Mouse (Mus musculus) yolk sac, embryonic 10.5 days (tissue): ENCODE data around the gene Golt1b.
"Not testable (repeated sequence)": the region's sequence is repeated elsewhere in the genome, so short reads cannot be mapped to it uniquely, and the experiment has no call there.

Experiments used
- DNase-seq: peaks from one replicate; pipeline ENCODE4 v3.0.0-alpha.2; 2017; ENCODE audit warnings: low spot score

The Golt1b gene

GRCm38 (mm10) chr6:142387011-142387754 lies at the start of gene Golt1b, which contains the start of gene Recql:
Gene Golt1b, plus strand, starts transcription at chr6:142387221.
Gene Recql, minus strand, starts transcription at chr6:142387087.
- DNase-seq: peak; percentile 96

- DNase-seq: no peak
Observed at GRCm38 (mm10) chr6:142338961-142339360, 48.1 kb upstream of the Golt1b start.

- DNase-seq: no peak
Observed at GRCm38 (mm10) chr6:142339576-142339975, 47.4 kb upstream of the Golt1b start.

- no peak for DNase-seq
Observed at GRCm38 (mm10) chr6:142343561-142343960, 43.5 kb upstream of the Golt1b start.

GRCm38 (mm10) chr6:142345440-142346038 lies 41.5 kb upstream of the Golt1b start, which contains the start of gene Pyroxd1:
Gene Pyroxd1, plus strand, starts transcription at chr6:142345654.
- DNase-seq: peak; percentile 90

GRCm38 (mm10) chr6:142346181-142347110 lies 40.6 kb upstream of the Golt1b start:
- DNase-seq: no peak

- DNase-seq: no peak
Observed at GRCm38 (mm10) chr6:142347431-142348385, 39.3 kb upstream of the Golt1b start.

- DNase-seq: not testable (repeated sequence)
Observed at GRCm38 (mm10) chr6:142352099-142352498, 34.9 kb upstream of the Golt1b start.

GRCm38 (mm10) chr6:142357106-142357505 lies 29.9 kb upstream of the Golt1b start:
- no peak for DNase-seq

- no peak for DNase-seq
Observed at GRCm38 (mm10) chr6:142362036-142362435, 25.0 kb upstream of the Golt1b start.

GRCm38 (mm10) chr6:142363019-142363576 lies 23.9 kb upstream of the Golt1b start:
- DNase-seq: no peak

GRCm38 (mm10) chr6:142365742-142366472 lies 21.1 kb upstream of the Golt1b start:
- DNase-seq: no peak

GRCm38 (mm10) chr6:142366473-142367018 lies 20.5 kb upstream of the Golt1b start:
- no peak for DNase-seq

GRCm38 (mm10) chr6:142367565-142367964 lies 19.5 kb upstream of the Golt1b start:
- DNase-seq: no peak

- no peak for DNase-seq
Observed at GRCm38 (mm10) chr6:142369568-142369967, 17.5 kb upstream of the Golt1b start.

GRCm38 (mm10) chr6:142377081-142377480 lies 9.9 kb upstream of the Golt1b start:
- DNase-seq: no peak

- DNase-seq: no peak
Observed at GRCm38 (mm10) chr6:142378576-142379330, 8.3 kb upstream of the Golt1b start.

GRCm38 (mm10) chr6:142379961-142380360 lies 7.1 kb upstream of the Golt1b start:
- DNase-seq: no peak

GRCm38 (mm10) chr6:142381615-142382014 lies 5.4 kb upstream of the Golt1b start:
- no peak for DNase-seq
